Mouse (Mus musculus): ENCODE measurements around the gene Slc25a51. TPM values are rescaled to one million over a fixed set of nuclear protein-coding genes. Genes with fewer than 3 reads are reported as not detected.
"Not testable (repeated sequence)": the region's sequence is repeated elsewhere in the genome, so short reads cannot be mapped to it uniquely, and the experiment has no call there.

Gene Slc25a51
- polyA plus RNA-seq, 1 experiment from 2014 or later, result 54.2 TPM

- 65% methylated on average over 11 of the region's 11 CpGs for WGBS
- H3K4me2 ChIP-seq (replicated peaks), result no peak overlapping the region
These were observed 16.0 kb downstream of the Slc25a51 start for GRCm38 (mm10) chr4:45392572-45392971.

GRCm38 (mm10) chr4:45392099-45392498, 16.5 kb downstream of the Slc25a51 start:
- Histone ChIP-seq H3K4me3 (replicated peaks) (no peak overlapping the region), H3K9me3 (no peaks in the 10 kb centered on the region), H3K27ac (no peak overlapping the region), H3K27me3 (replicated peaks) (no peaks in the 10 kb centered on the region), H3K36me3 (peaks cover 2% of the 10 kb centered on the region; the same call in 1 of the 2 replicates), H3K9ac (no peak overlapping the region), H3K4me1 (replicated peaks) (no peaks in the 10 kb centered on the region), H3K4me2 (replicated peaks) (no peak overlapping the region)
- ATAC-seq, result no peak
- WGBS, result 68% methylated on average over 4 of the region's 4 CpGs

More at GRCm38 (mm10) chr4:45392572-45392971, 16.0 kb downstream of the Slc25a51 start:
- ATAC-seq, result no peak
- no peaks in the 10 kb centered on the region for H3K4me1 ChIP-seq (replicated peaks)
- H3K9ac ChIP-seq, result no peak overlapping the region
- no peaks in the 10 kb centered on the region for H3K27me3 ChIP-seq (replicated peaks)
- H3K36me3 ChIP-seq, result peaks cover 2% of the 10 kb centered on the region; the same call in 1 of the 2 replicates
- no peak overlapping the region for H3K27ac ChIP-seq
- no peaks in the 10 kb centered on the region for H3K9me3 ChIP-seq
- H3K4me3 ChIP-seq (replicated peaks), result no peak overlapping the region

GRCm38 (mm10) chr4:45387296-45387695, 21.3 kb downstream of the Slc25a51 start:
- H3K4me2 ChIP-seq (replicated peaks); H3K9ac ChIP-seq; H3K36me3 ChIP-seq; H3K27ac ChIP-seq; H3K9me3 ChIP-seq; H3K4me3 ChIP-seq (replicated peaks); H3K4me1 ChIP-seq (replicated peaks); ATAC-seq; H3K27me3 ChIP-seq (replicated peaks): not testable (repeated sequence)
- WGBS, result 93% methylated on average over 5 of the region's 5 CpGs

- not testable (repeated sequence) for H3K9ac ChIP-seq; H3K27ac ChIP-seq; H3K4me2 ChIP-seq (replicated peaks); H3K36me3 ChIP-seq; ATAC-seq; H3K4me3 ChIP-seq (replicated peaks); H3K9me3 ChIP-seq; H3K27me3 ChIP-seq (replicated peaks); H3K4me1 ChIP-seq (replicated peaks)
- 49% methylated on average over 2 of the region's 2 CpGs for WGBS
These were observed 26.4 kb downstream of the Slc25a51 start for GRCm38 (mm10) chr4:45382133-45382532.

DNA sequence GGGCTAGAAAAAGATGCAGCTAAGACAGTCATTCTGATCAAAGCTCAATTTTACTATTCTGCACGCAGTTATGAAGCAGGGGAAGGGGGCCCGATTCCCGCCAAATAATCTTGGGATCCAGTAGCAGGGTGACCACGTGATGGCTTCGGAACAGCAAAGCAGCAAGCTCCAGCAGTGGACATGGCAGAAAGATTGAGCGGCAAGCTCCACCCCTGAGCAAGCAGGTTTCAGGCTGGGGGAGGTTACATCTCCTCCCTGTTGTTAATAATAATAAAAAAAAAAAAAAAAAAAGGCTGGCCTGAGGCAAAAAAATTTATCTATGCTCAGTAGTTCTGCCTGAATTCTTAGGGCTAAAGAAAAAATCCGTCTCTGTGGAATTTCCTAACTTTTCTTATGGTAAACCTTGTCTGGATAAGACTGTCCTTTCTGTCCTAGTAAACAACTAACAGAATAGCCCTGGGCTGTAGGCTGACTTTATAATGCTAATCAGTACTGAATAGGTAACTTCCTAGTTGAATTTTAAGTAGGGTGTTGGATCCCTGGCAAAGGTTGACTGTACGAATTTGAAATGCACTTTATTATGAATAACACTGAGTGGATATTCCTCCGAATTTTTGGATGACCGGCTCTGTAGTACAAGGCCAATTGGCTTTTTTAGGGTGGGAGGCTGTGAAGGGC, 27.5 kb downstream of the Slc25a51 start:
- H3K4me2 ChIP-seq (replicated peaks); H3K27me3 ChIP-seq (replicated peaks); H3K36me3 ChIP-seq; ATAC-seq; H3K4me1 ChIP-seq (replicated peaks); H3K9me3 ChIP-seq; H3K9ac ChIP-seq; H3K4me3 ChIP-seq (replicated peaks); H3K27ac ChIP-seq: not testable (repeated sequence)
- 89% methylated on average over 10 of the region's 10 CpGs for WGBS

DNA sequence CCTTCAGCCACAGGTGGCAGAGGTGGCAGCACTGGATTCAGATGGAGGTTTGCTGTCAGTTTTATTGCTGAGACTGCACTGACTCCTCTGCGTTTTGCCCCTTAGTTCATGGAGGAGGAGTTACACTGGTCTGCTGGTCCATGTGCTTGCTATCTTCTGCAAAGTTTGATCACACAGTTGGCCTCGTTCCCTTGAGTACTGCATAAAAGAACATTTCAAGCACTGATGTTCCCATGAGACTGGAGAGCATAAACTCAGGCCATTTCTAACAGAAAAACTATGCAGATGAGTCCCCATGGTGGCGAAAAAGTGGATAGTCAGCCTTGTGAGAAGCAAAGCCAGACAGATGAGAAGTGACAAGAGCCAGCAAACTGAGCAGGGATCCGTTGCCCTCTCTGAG, 32.0 kb downstream of the Slc25a51 start:
- H3K9ac ChIP-seq, result no peak overlapping the region
- H3K36me3 ChIP-seq, result peaks cover 24% of the 10 kb centered on the region
- no peak overlapping the region for H3K4me2 ChIP-seq (replicated peaks)
- no peak overlapping the region for H3K27ac ChIP-seq
- H3K4me1 ChIP-seq (replicated peaks), result no peaks in the 10 kb centered on the region
- H3K4me3 ChIP-seq (replicated peaks), result no peak overlapping the region
- 79% methylated on average over 4 of the region's 4 CpGs for WGBS
- no peaks in the 10 kb centered on the region for H3K9me3 ChIP-seq
- no peaks in the 10 kb centered on the region for H3K27me3 ChIP-seq (replicated peaks)
- no peak for ATAC-seq

- Histone ChIP-seq H3K4me1 (replicated peaks) (no peaks in the 10 kb centered on the region), H3K9ac (no peak overlapping the region), H3K4me2 (replicated peaks) (no peak overlapping the region), H3K4me3 (replicated peaks) (no peak overlapping the region), H3K9me3 (no peaks in the 10 kb centered on the region), H3K36me3 (peaks cover 24% of the 10 kb centered on the region), H3K27ac (no peak overlapping the region), H3K27me3 (replicated peaks) (no peaks in the 10 kb centered on the region)
- WGBS, result 62% methylated on average over 5 of the region's 5 CpGs
- no peak for ATAC-seq
These were observed 33.7 kb downstream of the Slc25a51 start for GRCm38 (mm10) chr4:45374879-45375278.

- no peak overlapping the region for H3K4me2 ChIP-seq (replicated peaks)
These were observed 37.3 kb downstream of the Slc25a51 start for GRCm38 (mm10) chr4:45371261-45371660.

GRCm38 (mm10) chr4:45356653-45357052, 51.9 kb downstream of the Slc25a51 start:
- no peaks in the 10 kb centered on the region for H3K27me3 ChIP-seq (replicated peaks)
- no peaks in the 10 kb centered on the region for H3K36me3 ChIP-seq
- ATAC-seq, result no peak
- WGBS, result 87% methylated on average over 3 of the region's 3 CpGs
- H3K4me2 ChIP-seq (replicated peaks), result no peak overlapping the region
- H3K4me3 ChIP-seq (replicated peaks), result no peak overlapping the region
- H3K4me1 ChIP-seq (replicated peaks), result no peaks in the 10 kb centered on the region
- H3K9ac ChIP-seq, result no peak overlapping the region
- no peaks in the 10 kb centered on the region for H3K9me3 ChIP-seq
- no peak overlapping the region for H3K27ac ChIP-seq

More at GRCm38 (mm10) chr4:45371261-45371660, 37.3 kb downstream of the Slc25a51 start:
- Histone ChIP-seq H3K36me3 (peaks cover 22% of the 10 kb centered on the region), H3K9me3 (no peaks in the 10 kb centered on the region), H3K27ac (no peak overlapping the region), H3K4me3 (replicated peaks) (no peak overlapping the region), H3K27me3 (replicated peaks) (no peaks in the 10 kb centered on the region), H3K9ac (no peak overlapping the region), H3K4me1 (replicated peaks) (no peaks in the 10 kb centered on the region)
- 88% methylated on average over 3 of the region's 3 CpGs for WGBS
- no peak for ATAC-seq

Other genes starting within 250 kb of the Slc25a51 start
- 0.48 and 0.57 TPM in 2 replicates for gene Frmpd1, start 223.9 kb downstream of the Slc25a51 start, polyA plus RNA-seq (2015; fragmentation: Nextera tagmentation; extraction: Ambion mirVana)
- 13.0 and 13.7 TPM in 2 replicates for gene Trmt10b, start 111.6 kb downstream of the Slc25a51 start, polyA plus RNA-seq (2015; fragmentation: Nextera tagmentation; extraction: Ambion mirVana)
- gene Dcaf10, start 66.7 kb downstream of the Slc25a51 start, polyA plus RNA-seq (2015; fragmentation: Nextera tagmentation; extraction: Ambion mirVana), result 9.3 and 9.5 TPM in 2 replicates
- gene Exosc3, start 66.0 kb downstream of the Slc25a51 start, polyA plus RNA-seq (2015; fragmentation: Nextera tagmentation; extraction: Ambion mirVana), result 75.4 and 90.4 TPM in 2 replicates
- gene Shb, start 123.7 kb upstream of the Slc25a51 start, polyA plus RNA-seq (2015; fragmentation: Nextera tagmentation; extraction: Ambion mirVana), result 4.0 and 4.8 TPM in 2 replicates